Mouse (Mus musculus) monocyte, adult 5-6 weeks (primary cell): ENCODE measurements around the gene Igfbpl1. TPM values are rescaled to one million over a fixed set of nuclear protein-coding genes. Genes with fewer than 3 reads are reported as not detected.

ENCODE experiments used
- total RNA-seq: library from RNA; stranded (forward); fragments of 200-1000, 200-491, 200-594 nt; gene quantifications from 3 replicates; pipeline ENCODE4 v1.2.3, GENCODE M21; 2017

Igfbpl1 gene
- total RNA-seq, 1 experiment from 2014 or later: not detected

Other genes with a start within 250 kb of the Igfbpl1 start
- gene Aldh1b1, start 27.9 kb downstream of the Igfbpl1 start, total RNA-seq: 5.1 to 16.0 TPM (median 5.4 TPM) in 3 replicates
- 0.39 to 0.75 TPM (median 0.57 TPM) in 3 replicates for gene Stra6l, start 21.7 kb upstream of the Igfbpl1 start, total RNA-seq
- gene Ccdc180, start 63.4 kb upstream of the Igfbpl1 start, total RNA-seq: 0.10 to 0.21 TPM in 2 of 3 replicates, not detected in the other
- 34.6 to 58.1 TPM (median 48.0 TPM) in 3 replicates for gene Tdrd7, start 138.4 kb upstream of the Igfbpl1 start, total RNA-seq
- gene Tmod1, start 212.0 kb upstream of the Igfbpl1 start, total RNA-seq: 0.39 to 2.5 TPM (median 1.6 TPM) in 3 replicates